In the genomic region with DNA sequence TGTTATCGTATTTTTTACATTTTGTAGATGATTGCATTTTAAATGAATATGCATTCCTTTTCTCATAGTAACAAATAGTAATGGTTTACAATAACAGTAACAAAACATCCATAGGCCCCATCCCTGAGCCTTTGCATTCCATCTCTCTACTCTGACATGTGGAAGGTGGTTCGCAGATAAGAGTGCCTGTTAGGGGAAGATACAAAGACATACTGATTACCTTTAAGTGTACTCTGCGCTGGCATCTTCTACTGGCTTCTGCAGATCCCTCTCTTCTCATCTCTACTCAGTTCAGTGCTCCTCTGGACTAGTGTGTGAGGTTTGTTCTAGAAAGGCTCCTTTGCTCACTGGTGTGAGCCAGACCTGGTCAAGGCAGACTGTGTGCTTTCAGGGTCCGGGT, we compare ENCODE assay signal across 16 mouse cellular contexts.
"Had no signal": no experiment of that assay in that cellular context is flagged by ENCODE, and none has a peak within 500 bp of the region (broad histone marks: within the 10 kb centered on the region; RNA-seq: fewer than 3 reads in every experiment).

No protein-coding gene starts in this region.

- DNase-seq: kidney, adult 11 months; kidney, postnatal 36 days; layer of hippocampus, adult 9-11 months; layer of hippocampus, postnatal 36 days; lung, embryonic 14.5 days; lung, postnatal 10 days; lung, postnatal 4 days; right cerebral cortex, adult 18-20 months; right cerebral cortex, postnatal 25 days; thymus, adult 18-20 months; thymus, postnatal 14 days had no signal

- H3K27me3 ChIP-seq: kidney, embryonic 15.5 days; limb, embryonic 15.5 days; megakaryocyte, embryonic 14.5 days; midbrain, embryonic 13.5 days had no signal

- H3K4me3 ChIP-seq: kidney, embryonic 15.5 days; limb, embryonic 15.5 days; megakaryocyte, embryonic 14.5 days; midbrain, embryonic 13.5 days had no signal

- H3K4me1 ChIP-seq: kidney, embryonic 15.5 days; limb, embryonic 15.5 days; megakaryocyte, embryonic 14.5 days; midbrain, embryonic 13.5 days had no signal

- H3K9me3 ChIP-seq: kidney, embryonic 15.5 days; limb, embryonic 15.5 days; megakaryocyte, embryonic 14.5 days; midbrain, embryonic 13.5 days had no signal

- H3K9ac ChIP-seq: kidney, embryonic 15.5 days; limb, embryonic 15.5 days; lung, embryonic 14.5 days; midbrain, embryonic 13.5 days had no signal

- H3K4me2 ChIP-seq: kidney, embryonic 15.5 days; limb, embryonic 15.5 days; lung, embryonic 14.5 days; midbrain, embryonic 13.5 days had no signal

- H3K36me3 ChIP-seq: kidney, embryonic 15.5 days; limb, embryonic 15.5 days; midbrain, embryonic 13.5 days had no signal

- ATAC-seq: hindbrain, postnatal 0 days; midbrain, embryonic 13.5 days had no signal

- H3K27ac ChIP-seq: hindbrain, postnatal 0 days; kidney, embryonic 15.5 days; limb, embryonic 15.5 days; midbrain, embryonic 13.5 days had no signal
